Mouse (Mus musculus): ENCODE data around the gene Sp7. TPM values are rescaled to one million over a fixed set of nuclear protein-coding genes. Genes with fewer than 3 reads are reported as not detected.

Sp7 gene
- polyA plus RNA-seq, 1 experiment = 0.24 TPM

DNA sequence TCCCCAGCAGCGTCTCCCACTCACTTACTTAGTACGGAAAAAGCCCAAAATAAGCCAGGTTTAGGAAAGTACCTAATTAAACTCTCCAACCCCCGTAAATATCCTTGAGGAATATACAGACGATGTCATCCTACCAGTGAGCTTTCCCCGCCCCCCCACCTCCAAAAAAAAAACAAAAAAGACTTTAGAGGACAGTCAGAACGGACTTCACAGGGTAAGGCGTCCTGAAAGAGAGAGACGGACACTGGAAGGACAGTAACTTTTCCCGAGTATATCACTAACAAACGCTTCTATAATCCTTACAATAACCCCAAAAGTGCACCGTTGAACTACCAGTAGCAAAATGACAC is 16.1 kb downstream of the Sp7 start:
- H3K79me2 ChIP-seq (ENCODE audit: control insufficient read depth, insufficient read depth) = peaks cover 9% of the 10 kb centered on the region

DNA sequence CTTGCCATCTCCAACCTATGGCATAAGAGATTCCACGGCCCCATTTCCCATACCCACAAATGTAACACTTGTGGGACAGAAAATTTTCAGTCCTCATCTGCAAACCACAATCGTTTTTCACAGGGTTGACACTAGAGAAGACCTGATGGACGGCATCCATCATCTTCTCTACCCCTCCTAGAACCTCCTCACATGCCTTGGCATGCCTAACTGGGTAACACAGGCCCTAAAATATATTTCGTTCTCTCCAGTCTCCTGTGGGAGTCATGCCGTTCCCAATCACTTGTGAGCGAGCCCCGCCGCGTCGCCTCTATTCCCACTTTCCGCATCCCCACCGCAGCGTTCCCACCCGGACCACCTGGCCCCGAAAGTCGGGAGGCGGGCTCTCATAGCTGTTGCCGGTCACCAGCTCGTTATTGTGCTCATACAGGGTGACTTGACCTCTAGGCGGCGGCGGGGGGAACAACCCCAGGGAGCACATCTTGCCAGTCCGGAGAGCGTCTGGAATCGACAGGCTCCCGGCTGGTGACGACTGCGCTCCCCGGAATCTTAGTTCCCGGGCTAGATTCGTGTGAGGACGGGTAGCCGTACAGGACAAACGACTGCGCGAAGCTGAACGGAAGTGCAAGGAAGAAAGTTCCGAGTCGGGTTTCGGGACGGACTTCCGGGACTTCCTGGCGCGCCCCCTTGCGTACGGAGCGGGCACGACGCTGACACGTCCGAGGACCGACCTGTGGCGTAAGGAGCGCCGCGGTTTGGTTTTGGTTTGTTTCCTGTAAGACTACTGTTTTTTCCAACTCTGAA is 16.6 kb downstream of the Sp7 start, which contains the start of gene Aaas:
Gene Aaas (minus strand): TSS at position 634 of the 804 bp plus-strand sequence.
- Histone ChIP-seq H3K4me2 (ENCODE audit: low read depth) (peak within 1 kb of the TSS; percentile 79), H3K4me3 (peak within 1 kb of the TSS; percentile 55), H3K79me2 (ENCODE audit: control insufficient read depth, insufficient read depth) (peaks cover 9% of the 10 kb centered on the region), H3K27me3 (ENCODE audit: control insufficient read depth, insufficient read depth, insufficient read length) (no peaks in the 10 kb centered on the region), H3ac (ENCODE audit: control insufficient read depth, insufficient read length) (peak within 1 kb of the TSS; percentile 15), H3K36me3 (ENCODE audit: control insufficient read depth, insufficient read depth) (no peaks in the 10 kb centered on the region)
- TF ChIP-seq MYOG (IDR thresholded peaks at IDR 0.05; ENCODE audit: control insufficient read depth in 1 of 3, insufficient read depth in 1 of 3, insufficient read length in 2 of 3, low read depth in 2 of 3) (peak in 1 of 3 experiments; percentile 42), REST (IDR thresholded peaks at IDR 0.05; ENCODE audit: insufficient read depth, insufficient read length) (no peak), POLR2AphosphoS2 (IDR thresholded peaks at IDR 0.05; ENCODE audit: insufficient read length, low read depth) (peak; percentile 77), POLR2A (IDR thresholded peaks at IDR 0.05; ENCODE audit: insufficient read length, low read depth) (peak; percentile 75), SRF (IDR thresholded peaks at IDR 0.05; ENCODE audit: control insufficient read depth, insufficient read length, low read depth) (peak; percentile 77), USF1 (IDR thresholded peaks at IDR 0.05; ENCODE audit: low read depth) (no peak), MAX (IDR thresholded peaks at IDR 0.05; ENCODE audit: low read depth) (peak; percentile 50), E2F4 (IDR thresholded peaks at IDR 0.05; ENCODE audit: insufficient read depth) (peak; percentile 99), TCF3 (IDR thresholded peaks at IDR 0.05; ENCODE audit: insufficient read length, low read depth) (no peak), TCF12 (IDR thresholded peaks at IDR 0.05; ENCODE audit: insufficient read depth, poor library complexity, severe bottlenecking) (no peak)

More for the DNA sequence above, 16.1 kb downstream of the Sp7 start:
- TF ChIP-seq REST (IDR thresholded peaks at IDR 0.05; ENCODE audit: insufficient read depth, insufficient read length) = no peak
- TF ChIP-seq TCF3 (IDR thresholded peaks at IDR 0.05; ENCODE audit: insufficient read length, low read depth) = no peak
- TF ChIP-seq USF1 (IDR thresholded peaks at IDR 0.05; ENCODE audit: low read depth) = no peak
- no peak for TF ChIP-seq E2F4 (IDR thresholded peaks at IDR 0.05; ENCODE audit: insufficient read depth)
- TF ChIP-seq TCF12 (IDR thresholded peaks at IDR 0.05; ENCODE audit: insufficient read depth, poor library complexity, severe bottlenecking) = no peak
- TF ChIP-seq POLR2AphosphoS2 (IDR thresholded peaks at IDR 0.05; ENCODE audit: insufficient read length, low read depth) = no peak
- TF ChIP-seq CEBPB (IDR thresholded peaks at IDR 0.05; ENCODE audit: insufficient read depth, poor library complexity, severe bottlenecking) = no peak
- TF ChIP-seq MYOG (IDR thresholded peaks at IDR 0.05; ENCODE audit: control insufficient read depth in 1 of 3, insufficient read depth in 1 of 3, insufficient read length in 2 of 3, low read depth in 2 of 3) = no peak
- TF ChIP-seq MYOD1 (IDR thresholded peaks at IDR 0.05; ENCODE audit: control insufficient read depth in 1 of 3, insufficient read length in 2 of 3, low read depth in 2 of 3) = no peak
- Histone ChIP-seq H3K4me2 (ENCODE audit: low read depth) (peak overlapping the region; percentile 79), H3K4me3 (peak overlapping the region; percentile 55), H3K27me3 (ENCODE audit: control insufficient read depth, insufficient read depth, insufficient read length) (no peaks in the 10 kb centered on the region), H3K36me3 (ENCODE audit: control insufficient read depth, insufficient read depth) (no peaks in the 10 kb centered on the region), H3ac (ENCODE audit: control insufficient read depth, insufficient read length) (peak overlapping the region; percentile 15)

DNA sequence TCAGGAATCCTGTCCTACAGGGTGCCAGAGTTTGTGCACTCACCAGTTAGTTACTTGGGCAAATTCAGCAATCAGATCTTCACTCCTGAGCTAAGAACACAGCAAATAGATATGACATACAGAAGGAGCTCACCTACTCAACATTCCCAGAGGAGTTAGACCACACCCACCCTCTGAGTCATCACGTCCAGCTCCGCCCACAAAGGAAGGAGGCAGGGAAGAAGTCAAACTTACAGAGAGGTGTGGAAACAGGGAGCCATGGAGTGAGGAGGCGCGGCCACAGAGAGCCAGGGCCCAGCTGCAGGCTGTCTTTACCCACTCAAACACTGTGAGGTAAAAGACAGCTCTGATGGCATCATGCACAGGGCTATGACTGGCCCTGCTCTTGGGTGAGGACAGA is 20.5 kb downstream of the Sp7 start:
- H3K36me3 ChIP-seq (ENCODE audit: control insufficient read depth, insufficient read depth) = no peaks in the 10 kb centered on the region
- H3K4me3 ChIP-seq = no peak overlapping the region
- no peaks in the 10 kb centered on the region for H3K27me3 ChIP-seq (ENCODE audit: control insufficient read depth, insufficient read depth, insufficient read length)
- H3K79me2 ChIP-seq (ENCODE audit: control insufficient read depth, insufficient read depth) = peaks cover 9% of the 10 kb centered on the region
- H3K4me2 ChIP-seq (ENCODE audit: low read depth) = no peak overlapping the region
- no peak overlapping the region for H3ac ChIP-seq (ENCODE audit: control insufficient read depth, insufficient read length)
- TF ChIP-seq REST (IDR thresholded peaks at IDR 0.05; ENCODE audit: insufficient read depth, insufficient read length) = no peak
- no peak for TF ChIP-seq MYOG (IDR thresholded peaks at IDR 0.05; ENCODE audit: control insufficient read depth in 1 of 3, insufficient read depth in 1 of 3, insufficient read length in 2 of 3, low read depth in 2 of 3)
- TF ChIP-seq MAX (IDR thresholded peaks at IDR 0.05; ENCODE audit: low read depth) = no peak

DNA sequence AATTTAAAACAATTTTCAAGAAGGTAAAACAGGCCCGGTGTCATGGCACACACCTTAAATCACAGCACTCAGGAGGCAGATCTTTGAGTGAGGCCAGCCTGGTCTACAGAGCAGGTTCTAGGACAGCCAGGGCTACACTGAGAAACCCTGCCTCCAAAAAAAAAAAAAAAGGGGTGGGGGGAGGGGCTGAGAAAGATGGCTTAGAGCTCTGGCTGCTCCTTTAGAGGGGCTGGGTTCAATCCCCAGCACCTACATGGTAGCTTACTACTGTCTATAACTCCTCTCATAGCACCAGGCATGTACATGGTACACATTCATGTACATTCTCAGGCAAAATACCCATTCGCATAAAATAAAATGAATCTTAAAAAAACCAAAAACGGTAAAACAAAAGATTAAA is 22.5 kb downstream of the Sp7 start:
- H3ac ChIP-seq (ENCODE audit: control insufficient read depth, insufficient read length) = no peak overlapping the region
- TF ChIP-seq TCF3 (IDR thresholded peaks at IDR 0.05; ENCODE audit: insufficient read length, low read depth) (no peak), E2F4 (IDR thresholded peaks at IDR 0.05; ENCODE audit: insufficient read depth) (no peak), MYOG (IDR thresholded peaks at IDR 0.05; ENCODE audit: control insufficient read depth in 1 of 3, insufficient read depth in 1 of 3, insufficient read length in 2 of 3, low read depth in 2 of 3) (no peak), CEBPB (IDR thresholded peaks at IDR 0.05; ENCODE audit: insufficient read depth, poor library complexity, severe bottlenecking) (no peak), MYOD1 (IDR thresholded peaks at IDR 0.05; ENCODE audit: control insufficient read depth in 1 of 3, insufficient read length in 2 of 3, low read depth in 2 of 3) (no peak), TCF12 (IDR thresholded peaks at IDR 0.05; ENCODE audit: insufficient read depth, poor library complexity, severe bottlenecking) (no peak), REST (IDR thresholded peaks at IDR 0.05; ENCODE audit: insufficient read depth, insufficient read length) (no peak), USF1 (IDR thresholded peaks at IDR 0.05; ENCODE audit: low read depth) (no peak)
- H3K27me3 ChIP-seq (ENCODE audit: control insufficient read depth, insufficient read depth, insufficient read length) = no peaks in the 10 kb centered on the region
- H3K4me3 ChIP-seq = no peak overlapping the region
- H3K36me3 ChIP-seq (ENCODE audit: control insufficient read depth, insufficient read depth) = peaks cover 4% of the 10 kb centered on the region
- no peak overlapping the region for H3K4me2 ChIP-seq (ENCODE audit: low read depth)
- peaks cover 3% of the 10 kb centered on the region for H3K79me2 ChIP-seq (ENCODE audit: control insufficient read depth, insufficient read depth)

DNA sequence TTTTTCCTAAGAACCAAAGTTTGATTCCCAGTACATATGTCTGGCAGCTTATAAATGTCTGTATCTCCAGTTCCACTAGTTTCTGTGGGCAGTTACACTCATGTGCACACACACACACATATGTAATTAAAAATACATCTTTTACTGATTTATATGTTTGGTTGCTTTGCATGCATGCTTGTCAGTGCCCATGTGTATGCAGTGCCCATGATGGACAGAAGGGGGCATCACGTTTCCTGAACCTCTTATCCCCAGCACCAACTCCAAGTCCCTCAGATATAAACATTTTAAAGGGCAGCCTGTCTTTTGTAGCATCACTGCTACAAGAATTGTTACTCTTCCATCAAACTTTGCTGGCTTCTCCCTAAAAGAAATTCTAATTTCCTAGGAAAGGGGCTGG is 25.4 kb downstream of the Sp7 start:
- Histone ChIP-seq H3K36me3 (ENCODE audit: control insufficient read depth, insufficient read depth) (peaks cover 30% of the 10 kb centered on the region), H3K79me2 (ENCODE audit: control insufficient read depth, insufficient read depth) (no peaks in the 10 kb centered on the region), H3ac (ENCODE audit: control insufficient read depth, insufficient read length) (no peak overlapping the region), H3K27me3 (ENCODE audit: control insufficient read depth, insufficient read depth, insufficient read length) (no peaks in the 10 kb centered on the region), H3K4me3 (no peak overlapping the region), H3K4me2 (ENCODE audit: low read depth) (no peak overlapping the region)
- TF ChIP-seq USF1 (IDR thresholded peaks at IDR 0.05; ENCODE audit: low read depth) = no peak
- no peak for TF ChIP-seq MAX (IDR thresholded peaks at IDR 0.05; ENCODE audit: low read depth)
- no peak for TF ChIP-seq REST (IDR thresholded peaks at IDR 0.05; ENCODE audit: insufficient read depth, insufficient read length)
- TF ChIP-seq MYOD1 (IDR thresholded peaks at IDR 0.05; ENCODE audit: control insufficient read depth in 1 of 3, insufficient read length in 2 of 3, low read depth in 2 of 3) = no peak
- no peak for TF ChIP-seq CEBPB (IDR thresholded peaks at IDR 0.05; ENCODE audit: insufficient read depth, poor library complexity, severe bottlenecking)
- TF ChIP-seq E2F4 (IDR thresholded peaks at IDR 0.05; ENCODE audit: insufficient read depth) = no peak
- no peak for TF ChIP-seq POLR2AphosphoS2 (IDR thresholded peaks at IDR 0.05; ENCODE audit: insufficient read length, low read depth)
- no peak for TF ChIP-seq SRF (IDR thresholded peaks at IDR 0.05; ENCODE audit: control insufficient read depth, insufficient read length, low read depth)

Measured in myocyte (in vitro differentiated cells).